Comparison of ENCODE assay signal across 13 mouse cellular contexts in genomic region chr7:45167761-45168445, GRCm38 (mm10). TPM values are rescaled to one million over a fixed set of nuclear protein-coding genes. Genes with fewer than 3 reads are reported as not detected.
DNase-seq lines count a peak whose midpoint lies in the region; ATAC-seq lines count a peak whose summit lies in the region.
"Had no signal": no experiment of that assay in that cellular context is flagged by ENCODE, and none has a peak within 500 bp of the region (broad histone marks: within the 10 kb centered on the region; RNA-seq: fewer than 3 reads in every experiment).

No protein-coding gene starts in this region.

- peak; percentile 61 to 74 for DNase-seq in left cerebral cortex, postnatal 36 days (ENCODE audit: low spot score in 2 of 2)
- DNase-seq in left cerebral cortex, postnatal 14 days (ENCODE audit: low spot score in 2 of 2): no peak
- peak; percentile 72 to 83 for DNase-seq in cerebellum, postnatal 14 days
- no peak for DNase-seq in heart, adult 18-20 months
- no peak for DNase-seq in thymus, postnatal 0 days (ENCODE audit: low spot score)
- DNase-seq: gastrocnemius, postnatal 14 days had no signal

- peaks cover 79% of the 10 kb centered on the region for H3K27me3 ChIP-seq in hindbrain, embryonic 15.5 days
- H3K27me3 ChIP-seq in neural tube, embryonic 12.5 days (replicated peaks): peaks cover 85% of the 10 kb centered on the region
- peaks cover 97% of the 10 kb centered on the region for H3K27me3 ChIP-seq in heart, embryonic 12.5 days (replicated peaks)

- 3% methylated on average over 19 of the region's 19 CpGs for WGBS in hindbrain, embryonic 15.5 days
- WGBS in neural tube, embryonic 12.5 days: 2% methylated on average over 19 of the region's 19 CpGs
- WGBS in heart, embryonic 12.5 days: 5% methylated on average over 19 of the region's 19 CpGs

- no peak overlapping the region for H3K9ac ChIP-seq in hindbrain, embryonic 15.5 days
- H3K9ac ChIP-seq in neural tube, embryonic 12.5 days: no peak overlapping the region
- H3K9ac ChIP-seq in heart, embryonic 12.5 days: no peak overlapping the region
- H3K9ac ChIP-seq: lung, embryonic 15.5 days; stomach, embryonic 15.5 days had no signal

- 0 out of 2 replicates have a peak overlapping the region, but pooled peaks have one; percentile 20 for H3K4me3 ChIP-seq in hindbrain, embryonic 15.5 days
- no peak overlapping the region for H3K4me3 ChIP-seq in neural tube, embryonic 12.5 days
- no peak overlapping the region for H3K4me3 ChIP-seq in heart, embryonic 12.5 days
- H3K4me3 ChIP-seq: lung, embryonic 15.5 days; stomach, embryonic 15.5 days had no signal

- no peaks in the 10 kb centered on the region for H3K36me3 ChIP-seq in hindbrain, embryonic 15.5 days
- H3K36me3 ChIP-seq in neural tube, embryonic 12.5 days: no peaks in the 10 kb centered on the region
- H3K36me3 ChIP-seq in heart, embryonic 12.5 days: peaks cover 12% of the 10 kb centered on the region; the same call in 1 of the 2 replicates
- H3K36me3 ChIP-seq: lung, embryonic 15.5 days; stomach, embryonic 15.5 days had no signal

- H3K4me1 ChIP-seq in hindbrain, embryonic 15.5 days (replicated peaks): peaks cover 19% of the 10 kb centered on the region
- H3K4me1 ChIP-seq in neural tube, embryonic 12.5 days: peaks cover 21% of the 10 kb centered on the region
- peaks cover 16% of the 10 kb centered on the region for H3K4me1 ChIP-seq in heart, embryonic 12.5 days (replicated peaks)

- H3K9me3 ChIP-seq in hindbrain, embryonic 15.5 days: no peaks in the 10 kb centered on the region
- H3K9me3 ChIP-seq in neural tube, embryonic 12.5 days: peaks cover 10% of the 10 kb centered on the region; the same call in 1 of the 2 replicates
- H3K9me3 ChIP-seq in heart, embryonic 12.5 days (replicated peaks): peaks cover 47% of the 10 kb centered on the region

- intact Hi-C loops in left cerebral cortex, postnatal 36 days (cut with DNase I): loop anchor here (2.0 kb wide), 1 partner anchor 65 kb away; no protein-coding TSS in a partner anchor
- intact Hi-C loops in left cerebral cortex, postnatal 14 days (cut with DNase I): loop anchor here (5.0 kb wide), 1 partner anchor 64 kb away; no protein-coding TSS in a partner anchor

- no peak overlapping the region for H3K27ac ChIP-seq in hindbrain, embryonic 15.5 days (replicated peaks)
- no peak overlapping the region for H3K27ac ChIP-seq in neural tube, embryonic 12.5 days
- H3K27ac ChIP-seq in heart, embryonic 12.5 days (ENCODE audit: poor library complexity, severe bottlenecking): no peak overlapping the region
- H3K27ac ChIP-seq: lung, embryonic 15.5 days; stomach, embryonic 15.5 days had no signal

- peak overlapping the region; percentile 47; the same call in 1 of the 2 replicates for H3K4me2 ChIP-seq in hindbrain, embryonic 15.5 days
- peak overlapping the region; percentile 24; the same call in 1 of the 2 replicates for H3K4me2 ChIP-seq in neural tube, embryonic 12.5 days (replicated peaks)
- no peak overlapping the region for H3K4me2 ChIP-seq in heart, embryonic 12.5 days
- H3K4me2 ChIP-seq: lung, embryonic 15.5 days; stomach, embryonic 15.5 days had no signal

- no peak for ATAC-seq in hindbrain, embryonic 15.5 days (ENCODE audit: low FRiP score, low read depth)
- no peak for ATAC-seq in neural tube, embryonic 12.5 days (ENCODE audit: low FRiP score, low read depth)
- ATAC-seq in heart, embryonic 12.5 days (ENCODE audit: insufficient number of reproducible peaks, low FRiP score): no peak

RNA-seq across cellular contexts. Expression of gene Slc17a7, which starts 4.2 kb away (rescaled TPM):
- total RNA-seq in left cerebral cortex, postnatal 36 days (2021): 1,000 to 10,000 TPM; 1,276 to 1,585 TPM
- total RNA-seq in left cerebral cortex, postnatal 14 days (2021): 1,000 to 10,000 TPM; 1,570 to 1,628 TPM
- polyA plus RNA-seq in hindbrain, embryonic 15.5 days (2015; fragmentation: Nextera tagmentation; extraction: Ambion mirVana): 0.71 and 1.5 TPM in 2 replicates
- polyA plus RNA-seq in neural tube, embryonic 12.5 days (2016; fragmentation: Nextera tagmentation; extraction: Ambion mirVana): 2.0 and 2.6 TPM in 2 replicates
- total RNA-seq in heart, adult 18-20 months (2021): 10 to 100 TPM; 29.7 to 32.4 TPM
- polyA plus RNA-seq in heart, embryonic 12.5 days (2016; fragmentation: Nextera tagmentation; extraction: Ambion mirVana): 2.6 and 3.8 TPM in 2 replicates
- polyA plus RNA-seq in thymus, postnatal 0 days (2015; fragmentation: Nextera tagmentation; extraction: Ambion mirVana): 0.06 TPM in 1 of 2 replicates, not detected in the other
- total RNA-seq: CH12.LX had no signal
- polyA plus RNA-seq: stomach, embryonic 15.5 days had no signal

RNA-seq across cellular contexts. Expression of gene Gfy, which starts 11.5 kb away (rescaled TPM):
- under 1 TPM; 0.17 to 0.50 TPM for total RNA-seq in left cerebral cortex, postnatal 36 days (2021)
- under 1 TPM in 1 of 2 experiments, not detected in 1; 0.18 TPM for total RNA-seq in left cerebral cortex, postnatal 14 days (2021)
- not detected in 2 replicates for polyA plus RNA-seq in hindbrain, embryonic 15.5 days (2015; fragmentation: Nextera tagmentation; extraction: Ambion mirVana)
- not detected in 2 replicates for polyA plus RNA-seq in neural tube, embryonic 12.5 days (2016; fragmentation: Nextera tagmentation; extraction: Ambion mirVana)
- total RNA-seq in heart, adult 18-20 months (2021): not detected
- polyA plus RNA-seq in heart, embryonic 12.5 days (2016; fragmentation: Nextera tagmentation; extraction: Ambion mirVana): not detected in 2 replicates
- not detected in 2 replicates for polyA plus RNA-seq in thymus, postnatal 0 days (2015; fragmentation: Nextera tagmentation; extraction: Ambion mirVana)
- total RNA-seq: CH12.LX had no signal
- polyA plus RNA-seq: lung, embryonic 15.5 days; stomach, embryonic 15.5 days had no signal

RNA-seq across cellular contexts. Expression of gene Pth2, which starts 12.9 kb away (rescaled TPM):
- total RNA-seq in left cerebral cortex, postnatal 36 days (2021): not detected
- total RNA-seq in left cerebral cortex, postnatal 14 days (2021): not detected
- polyA plus RNA-seq in hindbrain, embryonic 15.5 days (2015; fragmentation: Nextera tagmentation; extraction: Ambion mirVana): 0.71 and 3.2 TPM in 2 replicates
- polyA plus RNA-seq in neural tube, embryonic 12.5 days (2016; fragmentation: Nextera tagmentation; extraction: Ambion mirVana): not detected in 2 replicates
- total RNA-seq in heart, adult 18-20 months (2021): not detected
- 0.40 TPM in 1 of 2 replicates, not detected in the other for polyA plus RNA-seq in heart, embryonic 12.5 days (2016; fragmentation: Nextera tagmentation; extraction: Ambion mirVana)
- polyA plus RNA-seq in thymus, postnatal 0 days (2015; fragmentation: Nextera tagmentation; extraction: Ambion mirVana): not detected in 2 replicates
- total RNA-seq: CH12.LX; gastrocnemius, postnatal 14 days had no signal
- polyA plus RNA-seq: embryonic facial prominence, embryonic 14.5 days; lung, embryonic 15.5 days; stomach, embryonic 15.5 days had no signal

RNA-seq across cellular contexts. Expression of gene Aldh16a1, which starts 13.5 kb away (rescaled TPM):
- 10 to 100 TPM; 12.2 to 21.5 TPM for total RNA-seq in left cerebral cortex, postnatal 36 days (2021)
- 10 to 100 TPM; 10.7 to 13.5 TPM for total RNA-seq in left cerebral cortex, postnatal 14 days (2021)
- polyA plus RNA-seq in hindbrain, embryonic 15.5 days (2015; fragmentation: Nextera tagmentation; extraction: Ambion mirVana): 20.8 and 21.9 TPM in 2 replicates
- polyA plus RNA-seq in neural tube, embryonic 12.5 days (2016; fragmentation: Nextera tagmentation; extraction: Ambion mirVana): 37.8 and 42.4 TPM in 2 replicates
- 10 to 100 TPM; 21.5 to 26.8 TPM for total RNA-seq in heart, adult 18-20 months (2021)
- 34.9 and 39.6 TPM in 2 replicates for polyA plus RNA-seq in heart, embryonic 12.5 days (2016; fragmentation: Nextera tagmentation; extraction: Ambion mirVana)
- 41.6 and 43.3 TPM in 2 replicates for polyA plus RNA-seq in thymus, postnatal 0 days (2015; fragmentation: Nextera tagmentation; extraction: Ambion mirVana)

RNA-seq across cellular contexts. Expression of gene Pih1d1, which starts 13.8 kb away (rescaled TPM):
- total RNA-seq in left cerebral cortex, postnatal 36 days (2021): 10 to 100 TPM; 44.8 to 53.6 TPM
- 10 to 100 TPM; 46.9 to 48.4 TPM for total RNA-seq in left cerebral cortex, postnatal 14 days (2021)
- 92.4 and 98.8 TPM in 2 replicates for polyA plus RNA-seq in hindbrain, embryonic 15.5 days (2015; fragmentation: Nextera tagmentation; extraction: Ambion mirVana)
- polyA plus RNA-seq in neural tube, embryonic 12.5 days (2016; fragmentation: Nextera tagmentation; extraction: Ambion mirVana): 90.2 and 94.0 TPM in 2 replicates
- 10 to 100 TPM; 35.5 to 42.7 TPM for total RNA-seq in heart, adult 18-20 months (2021)
- polyA plus RNA-seq in heart, embryonic 12.5 days (2016; fragmentation: Nextera tagmentation; extraction: Ambion mirVana): 81.3 and 86.2 TPM in 2 replicates
- 88.2 and 93.1 TPM in 2 replicates for polyA plus RNA-seq in thymus, postnatal 0 days (2015; fragmentation: Nextera tagmentation; extraction: Ambion mirVana)

Comparison
In these comparisons a context has a peak if more than half of its experiments do, and no peak if none do; other contexts are left out.
1. DNase-seq: peak in left cerebral cortex, postnatal 36 days (2 of 2) and cerebellum, postnatal 14 days (2 of 2); none in left cerebral cortex, postnatal 14 days (0 of 2), heart, adult 18-20 months (0 of 2) and thymus, postnatal 0 days (single experiment).